Mouse (Mus musculus): ENCODE results near the gene Zfp296. TPM values are rescaled to one million over a fixed set of nuclear protein-coding genes. Genes with fewer than 3 reads are reported as not detected.

Zfp296 gene
- total RNA-seq, 2 experiments from 2014 or later, result 0.22 to 0.24 TPM

DNA sequence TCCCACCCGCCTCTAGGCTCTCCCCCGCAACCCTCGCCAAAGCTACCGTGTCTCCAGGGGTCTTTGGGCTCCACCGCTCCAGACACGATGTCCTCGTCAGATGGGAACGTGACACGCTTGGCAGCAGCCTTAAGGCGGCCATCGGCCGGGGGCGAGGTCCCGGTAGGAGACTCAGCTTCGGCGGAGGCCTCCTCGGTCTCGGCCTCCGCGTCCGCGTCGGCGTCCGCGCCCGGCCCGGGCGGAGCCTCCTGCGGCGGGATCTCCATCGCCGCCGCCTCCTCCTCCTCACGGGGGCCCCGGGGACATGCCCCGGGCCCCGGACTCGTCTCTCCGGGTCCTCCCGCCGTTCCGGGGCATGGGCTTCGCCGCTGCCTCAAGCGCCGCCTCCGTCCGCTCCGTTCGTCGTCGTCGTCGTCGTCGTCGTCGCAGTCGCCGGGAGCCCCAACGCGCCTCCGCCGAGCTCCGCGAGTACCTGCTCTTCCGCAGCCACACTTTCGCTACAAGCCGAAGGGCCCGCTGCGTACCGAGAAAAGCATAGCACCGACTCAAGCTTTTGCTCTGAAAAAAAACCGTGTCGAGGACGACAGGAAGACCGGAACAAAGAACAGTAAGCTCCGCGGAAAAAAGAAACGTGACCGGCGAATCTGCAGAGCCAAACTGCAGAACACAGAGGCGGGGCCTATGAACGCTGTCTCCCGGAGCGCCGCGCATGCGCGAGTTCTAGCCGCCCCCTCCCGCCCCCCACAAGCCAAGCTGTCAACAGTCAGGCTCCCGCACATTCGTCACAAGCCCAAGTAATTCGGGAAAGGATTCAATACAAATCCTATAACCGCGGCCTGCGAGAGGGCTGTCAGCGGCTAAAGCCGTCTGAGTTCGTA, 15.1 kb upstream of the Zfp296 start:
- intact Hi-C loops (cut with DNase I), result no loop called here
- peak; percentile 97 for DNase-seq

DNA sequence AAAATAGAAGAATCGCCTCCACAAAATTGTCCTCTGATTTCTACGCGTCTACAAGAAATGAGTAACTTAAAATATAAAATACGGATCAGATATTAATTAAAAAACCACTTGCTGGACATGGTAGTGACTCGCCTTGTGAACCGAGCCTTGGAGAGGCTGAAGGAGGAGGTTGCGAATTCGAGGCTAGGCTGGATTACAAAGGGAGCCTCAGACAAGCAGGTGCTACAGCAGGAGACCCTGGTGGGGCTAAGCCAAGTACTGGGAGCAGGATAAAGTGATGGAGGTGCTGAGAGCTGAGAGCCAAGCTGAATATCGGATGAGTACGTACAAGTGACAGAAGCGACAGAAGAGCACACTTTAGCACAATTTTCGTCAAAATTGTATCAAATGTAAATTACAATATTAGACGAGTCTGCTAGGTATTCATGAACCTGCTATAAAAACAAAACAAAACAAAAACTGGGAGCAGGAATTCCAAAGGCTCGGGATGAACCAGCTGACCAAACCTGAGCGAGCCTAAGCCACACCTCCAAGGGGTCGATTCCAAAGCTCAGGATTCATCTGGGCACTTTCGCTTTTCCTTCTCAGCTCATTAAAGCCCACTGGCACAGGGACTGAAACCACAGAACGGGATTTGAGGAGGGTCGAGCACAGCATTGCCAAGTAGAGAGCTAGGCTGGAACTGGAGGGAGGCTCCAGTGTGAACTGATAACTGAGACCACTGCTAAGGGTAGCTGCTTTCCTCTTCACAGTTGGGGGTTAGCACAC, 14.3 kb upstream of the Zfp296 start, which contains the start of gene Ppp1r37:
Gene Ppp1r37 (minus strand): TSS at position 434 of the 768 bp plus-strand sequence.
- intact Hi-C loops (cut with DNase I), result no loop called here
- DNase-seq, result no peak

DNA sequence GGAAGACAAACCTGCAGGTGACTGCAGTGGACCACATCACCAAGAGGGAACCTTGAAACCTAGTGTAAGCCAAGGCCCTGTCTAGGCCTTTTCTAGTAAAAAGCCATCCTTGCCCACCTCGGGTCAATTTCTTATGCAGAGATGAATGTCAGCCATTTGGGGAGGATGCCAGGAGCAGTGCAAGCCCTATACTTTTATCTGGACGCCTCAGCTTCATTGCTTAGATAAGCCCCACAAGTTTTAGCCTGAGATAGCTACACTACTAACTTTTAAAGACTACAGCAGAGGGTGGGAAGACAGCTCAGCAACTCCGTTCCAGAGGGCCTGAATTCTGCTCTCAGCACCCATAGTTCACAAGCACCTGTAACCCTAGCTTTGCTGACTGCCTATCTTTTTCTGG, 13.2 kb upstream of the Zfp296 start:
- intact Hi-C loops (cut with DNase I), result no loop called here
- DNase-seq, result no peak

DNA sequence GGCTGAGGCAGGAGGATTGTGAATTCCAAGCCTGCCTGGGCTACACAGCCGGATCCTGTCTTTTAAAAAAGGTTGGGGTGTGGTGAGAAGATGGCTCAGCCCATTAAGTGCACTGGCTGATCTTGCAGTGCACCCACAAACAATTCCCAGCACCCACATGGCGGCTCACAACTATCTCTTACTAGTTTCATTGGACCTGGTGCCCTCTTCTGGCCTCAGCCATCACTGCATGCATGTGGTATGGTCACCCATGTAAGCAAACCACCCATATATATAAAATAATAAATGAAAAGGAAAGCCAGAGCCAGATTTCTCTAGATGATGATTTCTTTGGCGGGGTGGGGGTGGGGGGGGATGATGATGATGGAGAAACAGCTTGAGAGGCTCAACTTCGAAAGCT, 12.6 kb upstream of the Zfp296 start:
- no peak for DNase-seq
- intact Hi-C loops (cut with DNase I), result no loop called here

DNA sequence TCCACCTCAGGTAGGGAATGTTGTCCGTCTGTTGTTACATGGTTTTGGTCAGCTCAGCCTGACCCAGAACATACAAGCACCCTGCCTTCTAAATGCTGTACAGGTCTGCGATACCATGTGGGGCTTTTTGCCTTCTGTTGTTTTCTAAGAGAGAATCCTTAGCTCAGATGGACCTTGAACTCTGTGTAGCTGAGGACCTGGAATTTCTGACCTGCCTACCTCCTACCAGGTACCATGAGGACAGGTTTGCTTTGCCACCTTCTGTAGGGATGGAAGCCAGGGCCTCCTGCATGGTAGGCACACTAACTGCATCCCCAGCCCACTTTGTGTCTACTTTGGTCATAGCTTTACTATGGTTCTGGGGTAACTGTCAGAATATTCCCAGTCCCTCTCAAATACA, 11.3 kb upstream of the Zfp296 start:
- intact Hi-C loops (cut with DNase I), result no loop called here

DNA sequence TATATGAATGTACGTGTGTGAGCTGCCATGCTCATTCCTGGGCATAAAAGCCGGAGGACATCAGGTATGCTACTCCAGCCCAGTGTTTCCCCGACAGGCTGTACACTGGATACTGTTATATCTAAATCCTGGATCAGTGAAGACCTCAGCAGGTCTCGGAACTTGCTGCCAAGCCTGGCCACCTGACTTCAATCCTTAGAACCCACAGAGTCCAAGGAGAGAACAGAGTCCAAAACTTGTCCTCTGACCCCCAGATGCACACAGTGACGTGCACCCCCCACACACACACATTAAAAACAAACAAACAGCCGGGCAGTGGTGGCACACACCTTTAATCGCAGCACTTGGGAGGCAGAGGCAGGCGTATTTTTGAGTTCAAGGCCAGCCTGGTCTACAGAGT, 9.7 kb upstream of the Zfp296 start:
- intact Hi-C loops (cut with DNase I), result no loop called here
- DNase-seq, result no peak

More for the DNA sequence above, 11.3 kb upstream of the Zfp296 start:
- no peak for DNase-seq

DNA sequence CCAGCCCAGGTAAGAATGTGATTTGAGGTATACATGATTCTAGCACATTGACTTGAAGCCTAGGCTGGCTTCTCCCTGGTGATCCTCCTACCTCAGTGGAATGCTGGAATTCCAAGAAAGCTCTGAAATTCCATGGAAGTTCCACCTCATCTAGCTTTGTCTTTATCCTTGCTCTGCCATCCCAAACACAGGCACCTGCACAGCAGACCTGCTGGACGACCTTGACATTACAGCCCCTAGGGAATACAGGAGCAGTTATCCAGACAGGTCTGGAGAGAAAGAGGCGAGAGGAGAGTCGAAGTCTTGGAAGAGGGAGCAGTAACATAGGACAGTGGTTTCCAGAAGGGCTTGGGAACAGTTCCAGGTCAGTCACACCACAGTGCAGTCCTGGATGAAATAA, 7.4 kb upstream of the Zfp296 start:
- intact Hi-C loops (cut with DNase I), result no loop called here
- no peak for DNase-seq

DNA sequence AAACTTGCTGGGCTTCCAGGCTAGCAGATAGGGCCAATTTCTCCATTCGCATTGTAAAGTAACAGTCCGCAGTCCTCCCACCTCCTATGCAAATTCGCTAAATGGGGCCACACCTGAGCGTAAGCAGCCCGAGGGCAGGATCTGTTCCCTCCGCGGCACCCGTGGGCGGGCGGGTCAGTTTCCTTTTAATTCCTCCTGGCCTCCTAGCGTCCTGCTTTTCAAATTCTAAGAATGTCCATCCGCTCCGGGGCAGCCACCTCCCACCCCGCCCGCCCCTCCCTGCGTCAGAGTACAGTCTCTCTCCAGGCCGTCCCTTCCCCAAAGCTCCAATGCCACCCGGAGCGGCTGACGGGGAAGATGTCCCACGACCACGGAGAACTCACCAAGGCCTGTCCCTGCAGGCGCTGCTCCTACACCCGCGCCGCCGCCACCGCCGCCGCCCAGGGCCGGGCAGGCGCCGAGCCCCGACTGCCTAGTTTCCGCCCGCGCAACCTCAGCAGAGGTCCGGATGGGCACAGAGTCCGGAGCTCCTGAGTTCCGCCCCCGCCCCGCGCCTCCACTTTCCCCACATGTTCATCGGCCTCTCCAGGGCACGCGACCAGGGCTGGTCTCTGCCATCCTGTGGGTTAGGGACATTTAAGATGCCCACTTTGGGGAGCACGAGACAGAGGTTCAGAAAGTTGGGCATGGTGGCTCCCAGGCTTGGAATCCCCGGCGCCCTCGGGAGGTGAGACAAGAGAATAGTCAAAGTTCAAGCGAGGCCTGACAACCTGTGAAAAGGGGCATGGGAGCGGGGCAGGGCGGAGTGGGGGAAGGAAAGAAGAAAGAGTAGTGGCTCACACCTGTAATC, 3.9 kb upstream of the Zfp296 start:
- intact Hi-C loops (cut with DNase I), result no loop called here
- DNase-seq, result peak; percentile 79

DNA sequence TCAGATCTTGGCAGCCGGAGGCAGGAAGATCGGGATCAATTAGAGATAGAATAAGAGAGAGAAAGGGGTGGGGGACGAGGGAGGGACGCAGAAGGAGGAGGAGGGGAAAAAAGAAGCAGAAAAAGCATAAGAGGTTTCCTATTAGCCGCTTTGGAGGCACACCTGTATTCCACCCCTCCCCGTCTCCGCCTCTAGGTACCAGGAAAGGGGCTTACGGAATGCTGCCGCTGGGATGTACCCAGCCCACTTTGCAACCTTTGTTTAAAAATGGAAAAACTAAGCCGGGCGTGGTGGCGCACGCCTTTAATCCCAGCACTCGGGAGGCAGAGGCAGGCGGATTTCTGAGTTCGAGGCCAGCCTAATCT, 3.3 kb upstream of the Zfp296 start:
- DNase-seq, result no peak

DNA sequence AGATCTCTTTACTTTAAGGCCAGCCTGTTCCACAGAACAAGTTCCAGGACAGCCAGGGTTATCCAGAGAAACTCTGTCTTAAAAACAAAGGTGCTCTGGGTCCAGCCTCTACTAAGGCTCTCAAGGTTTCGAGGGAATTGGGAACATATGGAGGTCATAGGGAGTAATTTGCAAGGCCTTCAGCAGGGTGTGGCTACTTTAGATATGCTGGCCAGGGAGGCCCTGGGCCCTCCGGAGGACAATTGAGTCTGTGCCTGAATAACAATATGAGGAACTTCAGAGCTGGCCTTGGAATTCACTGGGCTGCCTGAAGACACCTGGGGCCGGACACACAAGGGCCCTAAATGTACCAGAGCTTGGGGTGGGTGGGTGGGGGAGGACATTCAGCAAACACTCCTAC, 1.5 kb upstream of the Zfp296 start:
- intact Hi-C loops (cut with DNase I), result no loop called here
- DNase-seq, result no peak

More for the DNA sequence above, 3.3 kb upstream of the Zfp296 start:
- intact Hi-C loops (cut with DNase I), result no loop called here

DNA sequence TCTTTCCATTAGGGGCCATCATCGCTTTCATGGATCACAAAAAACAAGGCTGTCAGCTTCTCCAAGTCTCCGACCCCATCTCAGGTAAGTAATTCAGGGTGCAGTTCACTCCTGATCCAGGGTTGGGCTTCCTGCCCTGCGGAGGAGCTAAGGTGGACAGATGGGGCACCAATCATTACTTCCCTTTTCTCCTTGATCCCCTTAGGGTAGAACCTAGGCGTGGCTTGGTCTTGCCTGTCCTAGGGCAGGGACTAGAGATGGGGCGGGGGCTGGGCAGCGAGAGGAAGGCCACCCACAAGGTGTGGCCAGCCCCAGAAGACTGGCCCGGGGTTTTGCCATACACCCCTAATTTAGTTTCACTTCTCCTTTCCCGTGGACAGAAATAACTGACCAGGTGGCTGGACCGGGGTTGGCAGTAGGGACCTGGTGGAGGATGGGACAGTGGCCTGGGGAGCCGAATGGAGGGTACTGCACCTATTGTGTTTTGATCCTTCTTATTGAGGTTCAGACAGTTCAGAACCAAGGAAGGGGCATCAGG, 859 bp downstream of the Zfp296 start:
- no peak for DNase-seq
- intact Hi-C loops (cut with DNase I), result no loop called here

DNA sequence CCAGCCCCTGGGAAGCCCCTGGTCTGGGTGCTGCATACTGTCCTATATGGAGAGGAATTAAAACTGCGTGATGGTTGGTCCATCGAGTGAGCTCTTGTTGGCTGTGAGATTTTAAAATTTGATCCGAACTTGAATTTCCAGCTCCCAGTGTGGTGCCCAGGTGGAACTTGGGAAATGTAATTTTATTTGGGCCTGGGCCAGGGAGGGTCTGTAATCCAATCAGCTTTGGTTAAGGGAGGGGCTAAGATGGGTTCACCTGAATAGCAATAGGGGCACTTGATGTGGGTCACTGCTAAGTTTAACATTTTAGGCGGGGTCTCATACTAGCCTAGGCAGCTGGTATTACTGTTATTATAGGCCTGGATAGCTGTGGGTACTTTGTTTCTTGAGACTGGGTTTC, 1.3 kb downstream of the Zfp296 start:
- intact Hi-C loops (cut with DNase I), result no loop called here
- DNase-seq, result no peak

DNA sequence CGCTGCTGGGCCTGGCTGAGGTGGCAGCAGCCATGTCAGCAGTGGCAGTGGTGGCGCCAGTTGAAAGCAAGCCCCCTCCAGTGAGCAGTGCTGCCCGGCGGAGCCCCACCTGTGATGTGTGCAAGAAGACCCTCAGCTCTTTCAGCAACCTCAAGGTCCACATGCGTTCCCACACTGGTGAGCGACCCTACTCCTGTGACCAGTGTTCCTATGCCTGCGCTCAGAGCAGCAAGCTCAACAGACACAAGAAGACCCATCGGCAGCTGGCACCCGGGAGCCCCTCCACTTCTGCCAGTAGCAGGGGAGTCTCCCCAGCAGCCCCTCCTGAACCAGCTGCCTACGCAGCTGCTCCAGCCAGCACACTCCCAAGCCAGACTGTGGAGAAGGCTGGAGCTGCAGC, 2.7 kb downstream of the Zfp296 start:
- intact Hi-C loops (cut with DNase I), result loop anchor here (10.0 kb wide), 1 partner anchor 55 kb away; no protein-coding TSS in a partner anchor
- DNase-seq, result no peak

DNA sequence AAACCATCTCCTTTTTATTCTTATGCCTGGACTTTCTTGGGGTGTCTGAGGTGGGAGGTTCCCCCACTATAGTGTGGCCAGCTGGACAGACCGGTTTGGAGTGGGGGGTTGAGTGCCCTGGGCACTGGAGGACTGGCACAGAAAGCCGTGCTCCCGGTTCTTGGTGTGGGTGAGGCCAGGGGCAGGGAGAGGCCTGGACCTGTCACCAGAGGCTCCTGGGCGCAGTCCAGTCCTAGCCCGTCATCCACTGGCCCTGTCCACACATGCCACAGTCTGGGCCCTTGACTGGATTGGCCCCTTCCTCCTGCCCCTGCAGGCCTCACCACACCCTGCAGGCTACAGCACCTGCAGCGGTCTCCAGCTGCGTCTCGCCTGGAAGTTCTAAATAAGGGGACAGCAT, 3.5 kb downstream of the Zfp296 start:
- no peak for DNase-seq
- intact Hi-C loops (cut with DNase I), result loop anchor here (10.0 kb wide), 1 partner anchor 54 kb away; no protein-coding TSS in a partner anchor

DNA sequence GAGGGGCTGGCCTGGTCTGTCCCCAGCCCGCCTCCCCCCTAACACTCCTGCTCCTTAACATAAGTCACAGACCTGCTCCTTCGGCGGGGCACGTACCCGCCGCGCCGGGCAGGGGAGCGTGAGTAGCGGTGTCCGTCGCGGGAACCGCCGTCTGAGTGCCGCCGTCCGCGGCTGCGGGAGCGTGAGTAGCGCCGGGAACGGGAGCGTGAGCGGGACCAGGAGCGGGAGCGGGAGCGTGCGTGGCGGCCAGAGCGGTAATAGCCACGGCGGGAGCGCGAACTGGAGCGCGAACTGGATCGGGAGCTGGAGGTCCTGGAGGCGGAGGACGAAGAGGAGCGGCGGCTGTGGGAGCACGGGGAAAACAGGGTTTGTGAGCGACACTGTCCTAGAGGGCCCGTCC, 9.2 kb downstream of the Zfp296 start:
- intact Hi-C loops (cut with DNase I), result loop anchor here (10.0 kb wide), 1 partner anchor 49 kb away; no protein-coding TSS in a partner anchor
- DNase-seq, result no peak

DNA sequence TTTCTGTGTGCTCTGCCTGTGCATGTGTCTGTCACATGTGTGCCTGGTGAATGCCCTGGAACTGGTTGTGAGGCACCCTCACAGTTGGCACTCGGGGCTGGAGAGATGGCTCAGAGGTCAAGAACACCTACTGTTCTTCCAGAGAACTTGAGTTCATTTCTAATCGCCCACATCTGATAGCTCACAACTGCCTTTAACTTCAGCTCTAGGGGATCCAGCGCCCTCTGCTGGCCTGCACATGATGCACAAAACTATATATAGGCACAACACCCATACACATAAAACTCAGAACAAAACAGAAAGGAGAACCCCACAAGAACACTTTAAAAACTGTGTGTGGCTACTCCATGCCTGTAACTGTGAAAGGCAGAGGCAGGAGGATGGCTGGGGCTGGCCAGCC, 12.1 kb downstream of the Zfp296 start:
- DNase-seq, result peak; percentile 56
- intact Hi-C loops (cut with DNase I), result loop anchor here (10.0 kb wide), 1 partner anchor 46 kb away; no protein-coding TSS in a partner anchor

DNA sequence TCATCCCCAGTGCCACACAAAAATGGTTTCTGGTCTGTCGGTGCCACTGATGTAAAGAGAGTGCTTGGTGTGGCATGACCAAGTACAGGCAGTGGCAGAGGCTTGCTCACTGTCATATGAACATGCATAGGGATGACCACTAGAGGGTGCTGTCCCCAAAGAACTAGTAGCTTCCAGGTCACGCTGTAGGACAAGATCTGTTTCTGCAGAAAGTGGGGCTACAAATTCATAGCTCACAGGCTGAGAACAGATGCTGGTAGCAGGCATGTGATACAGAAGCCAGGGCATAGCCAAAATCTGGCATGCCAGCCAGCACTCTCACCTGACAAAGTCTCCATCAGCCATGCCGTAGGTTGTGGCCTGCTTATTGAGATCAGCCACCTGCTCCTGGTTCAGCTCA, 12.8 kb downstream of the Zfp296 start:
- intact Hi-C loops (cut with DNase I), result loop anchor here (10.0 kb wide), 1 partner anchor 45 kb away; no protein-coding TSS in a partner anchor
- DNase-seq, result peak; percentile 81

DNA sequence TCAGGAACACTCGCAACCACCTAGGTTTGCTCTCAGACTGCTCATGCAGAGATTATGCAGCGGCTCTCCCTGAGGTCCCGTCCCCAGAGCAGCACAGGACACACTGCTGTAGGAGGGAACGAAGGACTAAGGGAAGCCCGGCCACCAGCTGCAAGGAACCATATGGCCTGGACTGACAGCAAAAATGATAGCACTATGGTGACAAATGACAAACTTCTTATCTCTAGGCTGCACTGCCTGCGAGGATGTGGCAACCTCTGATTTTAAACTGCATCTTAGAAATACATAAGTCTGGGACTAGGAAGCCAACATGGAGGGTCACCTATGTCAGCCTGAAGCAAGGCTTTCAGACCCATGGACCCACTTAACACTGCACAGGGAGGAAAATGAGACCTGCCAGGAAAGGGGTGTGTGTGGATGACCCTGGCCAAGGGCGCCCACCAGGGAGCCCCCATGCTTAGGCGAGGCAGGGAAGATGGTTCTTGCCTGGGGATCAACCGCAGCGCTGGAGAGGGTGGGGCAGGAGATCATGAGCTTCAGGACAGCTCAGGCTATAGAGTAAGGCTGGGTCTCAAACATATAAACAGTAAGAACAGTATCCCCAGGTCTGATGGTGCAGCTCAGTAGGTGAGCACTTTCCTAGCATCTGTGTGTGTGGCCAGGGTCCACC, 16.1 kb downstream of the Zfp296 start:
- DNase-seq, result no peak
- intact Hi-C loops (cut with DNase I), result no loop called here

DNA sequence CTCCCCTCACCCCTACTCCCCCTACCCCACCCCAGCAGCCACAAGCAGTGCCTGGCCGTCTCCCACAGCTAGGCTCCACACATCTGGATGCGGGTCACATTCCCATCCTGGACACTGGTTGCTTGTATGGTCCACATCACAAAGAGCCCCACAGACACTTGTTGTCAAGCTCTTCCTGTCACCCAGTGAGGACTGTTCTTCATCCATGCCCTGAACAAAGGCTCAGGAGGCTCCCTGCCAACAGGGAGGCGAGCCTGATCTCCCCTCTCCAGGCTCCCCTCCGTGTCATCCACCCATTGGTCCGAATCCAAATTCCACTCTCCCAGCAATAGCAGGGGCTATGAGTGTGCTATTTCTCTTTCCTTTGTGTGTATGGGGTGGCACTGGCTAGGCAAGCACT, 23.5 kb downstream of the Zfp296 start:
- intact Hi-C loops (cut with DNase I), result no loop called here
- DNase-seq, result peak; percentile 44

DNA sequence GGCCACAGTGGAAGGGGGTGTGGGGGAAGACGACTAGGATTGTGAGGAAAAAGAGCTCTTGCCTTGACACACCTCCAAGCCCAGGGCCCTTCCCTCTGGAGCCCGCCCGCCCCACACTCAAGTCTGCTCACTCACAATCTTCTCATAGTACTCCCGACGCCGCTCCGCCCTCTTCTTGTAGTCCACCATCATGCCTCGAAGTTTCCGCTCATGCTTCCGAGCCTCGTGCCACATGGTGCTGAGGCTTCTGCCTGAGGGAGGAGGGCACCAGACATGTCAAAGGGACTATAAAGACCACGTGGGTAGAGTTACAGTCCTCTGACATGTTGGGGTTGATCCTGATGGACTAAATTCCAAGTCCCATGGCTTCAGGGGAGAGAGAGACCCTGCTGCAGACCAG, 26.0 kb downstream of the Zfp296 start:
- intact Hi-C loops (cut with DNase I), result no loop called here
- DNase-seq, result no peak

Data from left cerebral cortex, postnatal 4 days (tissue).